Mouse (Mus musculus) brown adipose tissue, adult 24 weeks (tissue): ENCODE results near the gene Gpsm1. TPM values are rescaled to one million over a fixed set of nuclear protein-coding genes. Genes with fewer than 3 reads are reported as not detected.
A peak's percentile ranks its signal among the peaks of the same experiment; 100 is the strongest.
"Not testable (repeated sequence)": the region's sequence is repeated elsewhere in the genome, so short reads cannot be mapped to it uniquely, and the experiment has no call there.

ENCODE experiments used
- H3K27ac ChIP-seq: fragments of 200-500 bp; replicated peaks from 2 replicates; pipeline ENCODE4 v1.5.1; 2012; ENCODE audit warnings: low read depth, mild to moderate bottlenecking, low read length
- H3K4me1 ChIP-seq: fragments of 200-500 bp; 2 replicates; pipeline ENCODE4 v1.6.1; 2012; ENCODE audit warnings: low read length, mixed read lengths; ENCODE audit not compliant: control insufficient read depth, insufficient read depth, insufficient read length
- H3K4me3 ChIP-seq: fragments of 200-500 bp; 2 replicates; pipeline ENCODE4 v1.5.1; 2012; ENCODE audit warnings: low read depth, mild to moderate bottlenecking, low read length, moderate library complexity; ENCODE audit not compliant: insufficient read depth
- polyA plus RNA-seq: library from polyadenylated mRNA; stranded (reverse); fragments of >200 nt; gene quantifications from 2 replicates; pipeline ENCODE4 v1.2.4, GENCODE M21; 2012; ENCODE audit not compliant: missing spikeins, insufficient read depth, insufficient read length

Gene Gpsm1
- polyA plus RNA-seq, 1 experiment, result 0.91 TPM

GRCm38 (mm10) chr2:26360772-26361171, 45.5 kb downstream of the Gpsm1 start, which contains the start of gene Card9:
Gene Card9, minus strand, starts transcription at chr2:26360918.
- Histone ChIP-seq H3K4me1 (peaks cover 8% of the 10 kb centered on the region; the same call in 1 of the 2 replicates), H3K4me3 (peak within 1 kb of the TSS; percentile 13; the same call in 1 of the 2 replicates), H3K27ac (peak within 1 kb of the TSS; percentile 73)

DNA sequence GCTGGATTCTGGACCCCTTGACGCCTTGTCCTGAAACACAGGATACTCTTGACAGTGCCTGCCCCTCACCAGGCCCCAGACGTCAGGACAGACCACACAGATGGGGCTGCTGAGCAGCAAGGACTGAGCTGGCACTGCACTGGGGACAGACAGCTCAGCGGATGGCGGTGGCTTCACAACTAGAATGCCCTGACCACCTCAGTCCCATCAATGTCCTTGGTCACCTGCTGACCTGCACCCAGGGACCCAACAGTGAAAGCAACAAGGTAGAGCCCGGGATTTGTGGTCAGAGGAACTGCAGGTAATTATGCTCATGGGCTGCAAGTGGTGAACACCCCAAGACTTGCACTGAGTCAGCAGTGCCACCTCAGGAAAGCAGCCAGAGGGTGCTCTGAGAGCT, 47.7 kb downstream of the Gpsm1 start:
- no peak overlapping the region for H3K27ac ChIP-seq
- peaks cover 8% of the 10 kb centered on the region; the same call in 1 of the 2 replicates for H3K4me1 ChIP-seq
- no peak overlapping the region for H3K4me3 ChIP-seq

DNA sequence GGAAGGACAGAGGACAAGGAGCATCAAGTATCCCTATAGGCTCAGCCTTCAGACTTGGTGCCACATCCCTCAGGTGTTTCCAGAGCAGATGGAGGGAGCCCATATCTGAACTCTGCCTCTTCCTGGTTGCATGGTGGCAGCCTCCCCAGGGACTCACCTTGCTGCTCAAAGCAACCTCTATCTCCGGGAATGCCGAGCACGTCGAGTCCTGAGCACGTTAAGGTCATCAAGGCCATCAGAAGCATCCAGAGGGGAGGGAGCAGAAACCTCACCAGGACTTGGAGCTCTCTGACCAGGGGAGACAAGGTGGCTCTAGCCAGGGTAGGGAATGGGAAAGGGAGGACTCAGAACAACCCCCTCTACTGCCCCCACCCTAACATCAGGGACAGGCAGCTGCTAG, 48.2 kb downstream of the Gpsm1 start:
- Histone ChIP-seq H3K27ac (no peak overlapping the region), H3K4me3 (no peak overlapping the region), H3K4me1 (peaks cover 8% of the 10 kb centered on the region; the same call in 1 of the 2 replicates)

DNA sequence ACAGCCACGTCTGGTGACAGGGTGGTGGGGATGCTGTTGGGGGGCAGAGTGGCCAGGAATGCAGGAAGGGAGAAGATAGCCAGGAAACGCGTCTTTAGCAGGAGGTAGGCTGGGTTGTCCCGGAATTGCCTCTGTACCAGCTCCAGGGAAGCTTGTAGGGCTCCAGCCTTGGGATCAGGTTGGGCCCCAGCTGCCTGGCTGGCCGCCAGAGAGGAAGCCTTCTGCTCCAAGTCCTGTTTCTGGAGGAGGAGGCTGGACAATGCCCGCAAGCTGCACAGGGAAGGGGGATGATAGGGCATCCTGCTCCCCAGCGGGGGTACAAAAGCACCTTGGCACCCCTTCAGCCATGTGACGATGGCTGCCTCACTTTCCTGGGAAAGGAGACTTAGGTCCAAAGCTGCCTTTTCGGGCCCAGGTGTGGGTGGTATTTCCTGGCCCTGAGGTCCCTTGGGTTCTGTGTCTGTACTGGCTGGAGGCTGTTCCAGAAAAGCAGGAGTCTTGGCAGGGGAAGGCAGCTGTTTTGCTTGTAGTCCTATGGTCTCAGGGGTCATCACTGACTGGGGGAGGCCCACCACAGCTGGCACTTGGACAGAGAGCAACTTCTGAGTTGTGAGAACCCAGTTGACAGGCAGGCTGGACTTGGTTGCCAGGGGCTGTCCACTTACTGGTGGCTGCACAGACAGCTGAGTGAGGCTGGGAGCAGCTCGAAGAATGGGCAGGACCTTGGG, 49.6 kb downstream of the Gpsm1 start:
- Histone ChIP-seq H3K27ac (no peak overlapping the region), H3K4me1 (peaks cover 3% of the 10 kb centered on the region; the same call in 1 of the 2 replicates), H3K4me3 (no peak overlapping the region)

DNA sequence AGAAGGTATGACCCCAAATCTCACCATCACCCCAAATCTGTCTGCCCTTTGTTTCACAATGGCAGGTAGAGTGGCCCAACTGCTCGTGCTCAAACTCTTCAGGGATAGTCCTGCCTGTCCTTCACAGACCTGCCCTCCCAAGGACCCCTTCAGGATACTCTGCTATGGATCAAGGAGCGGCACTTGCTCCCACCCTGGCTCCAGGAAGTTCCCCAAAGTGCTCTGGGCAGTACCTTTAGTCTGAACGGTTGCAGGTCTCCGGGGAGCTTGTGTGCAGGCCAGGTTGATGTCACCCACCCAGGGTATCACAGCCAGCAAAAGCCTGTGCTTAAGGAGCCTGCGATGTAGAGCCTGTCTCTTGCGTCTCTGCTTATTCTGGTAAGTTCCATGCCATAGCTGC, 52.6 kb downstream of the Gpsm1 start:
- Histone ChIP-seq H3K4me3 (no peak overlapping the region), H3K27ac (no peak overlapping the region), H3K4me1 (no peaks in the 10 kb centered on the region)

GRCm38 (mm10) chr2:26368572-26368971, 53.3 kb downstream of the Gpsm1 start:
- H3K27ac ChIP-seq, result no peak overlapping the region
- no peaks in the 10 kb centered on the region for H3K4me1 ChIP-seq
- H3K4me3 ChIP-seq, result no peak overlapping the region

GRCm38 (mm10) chr2:26372396-26372795, 57.1 kb downstream of the Gpsm1 start:
- Histone ChIP-seq H3K4me3 (no peak overlapping the region), H3K27ac (no peak overlapping the region)

DNA sequence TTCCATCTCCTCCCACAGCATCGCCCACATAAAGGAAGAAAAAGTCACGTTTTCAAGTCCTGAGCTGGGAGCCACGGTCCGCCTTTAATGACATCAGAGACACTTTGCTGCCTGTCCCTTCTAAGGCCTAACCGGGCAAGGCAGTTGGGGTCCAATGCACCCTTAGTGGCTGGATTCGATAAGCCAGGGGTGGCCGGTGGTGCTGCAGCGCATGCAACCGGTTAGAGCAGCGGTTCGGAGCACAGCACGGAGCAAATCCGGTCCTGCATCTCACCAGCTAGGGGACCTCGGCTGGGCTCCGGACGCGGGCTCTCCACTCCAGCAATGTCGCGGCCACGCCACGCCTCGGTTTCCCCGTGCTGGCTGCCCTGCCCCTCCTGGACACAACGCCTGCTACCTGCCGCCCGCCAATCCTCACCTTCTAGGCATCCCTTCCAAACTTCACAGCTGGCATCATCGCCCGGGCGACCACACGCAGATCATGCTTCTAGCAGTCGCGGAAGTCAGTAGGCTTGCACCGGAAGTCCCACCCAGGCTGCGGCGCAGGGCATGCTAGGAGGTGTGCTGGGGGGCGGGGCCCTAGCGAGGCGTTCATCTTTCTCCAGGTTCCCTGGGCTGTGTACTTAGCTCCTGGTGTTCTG, 64.9 kb downstream of the Gpsm1 start, which contains the start of gene Snapc4:
Gene Snapc4 (minus strand): TSS at position 523 of the 641 bp plus-strand sequence.
- no peaks in the 10 kb centered on the region for H3K4me1 ChIP-seq
- peak within 1 kb of the TSS; percentile 66 for H3K4me3 ChIP-seq
- H3K27ac ChIP-seq, result no peak within 1 kb of the TSS

More at GRCm38 (mm10) chr2:26372396-26372795, 57.1 kb downstream of the Gpsm1 start:
- H3K4me1 ChIP-seq, result no peaks in the 10 kb centered on the region

DNA sequence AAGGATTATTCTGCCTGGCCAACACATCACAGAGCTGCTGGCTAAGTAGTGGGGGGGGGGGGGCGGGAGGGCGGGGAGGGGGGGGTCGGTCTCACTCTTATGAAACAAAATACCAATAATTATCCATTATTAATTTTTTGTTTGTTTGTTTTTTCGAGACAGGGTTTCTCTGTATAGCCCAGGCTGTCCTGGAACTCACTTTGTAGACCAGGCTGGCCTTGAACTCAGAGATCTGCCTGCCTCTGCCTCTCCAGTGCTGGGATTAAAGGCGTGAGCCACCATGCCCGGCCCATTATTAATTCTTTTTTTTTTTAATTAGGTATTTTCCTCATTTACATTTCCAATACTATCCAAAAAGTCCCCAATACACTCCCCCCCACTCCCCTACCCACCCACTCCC, 65.6 kb downstream of the Gpsm1 start:
- H3K4me3 ChIP-seq, result peak overlapping the region; percentile 66
- not testable (repeated sequence) for H3K27ac ChIP-seq, H3K4me1 ChIP-seq

GRCm38 (mm10) chr2:26387713-26388112, 72.4 kb downstream of the Gpsm1 start:
- no peak overlapping the region for H3K4me3 ChIP-seq

GRCm38 (mm10) chr2:26388682-26389153, 73.4 kb downstream of the Gpsm1 start:
- H3K4me3 ChIP-seq, result peak overlapping the region; percentile 99
- H3K27ac ChIP-seq, result peak overlapping the region; percentile 32; the same call in 1 of the 2 replicates
- H3K4me1 ChIP-seq, result peaks cover 7% of the 10 kb centered on the region; the same call in 1 of the 2 replicates

More at GRCm38 (mm10) chr2:26387713-26388112, 72.4 kb downstream of the Gpsm1 start:
- peaks cover 7% of the 10 kb centered on the region; the same call in 1 of the 2 replicates for H3K4me1 ChIP-seq
- H3K27ac ChIP-seq, result no peak overlapping the region

DNA sequence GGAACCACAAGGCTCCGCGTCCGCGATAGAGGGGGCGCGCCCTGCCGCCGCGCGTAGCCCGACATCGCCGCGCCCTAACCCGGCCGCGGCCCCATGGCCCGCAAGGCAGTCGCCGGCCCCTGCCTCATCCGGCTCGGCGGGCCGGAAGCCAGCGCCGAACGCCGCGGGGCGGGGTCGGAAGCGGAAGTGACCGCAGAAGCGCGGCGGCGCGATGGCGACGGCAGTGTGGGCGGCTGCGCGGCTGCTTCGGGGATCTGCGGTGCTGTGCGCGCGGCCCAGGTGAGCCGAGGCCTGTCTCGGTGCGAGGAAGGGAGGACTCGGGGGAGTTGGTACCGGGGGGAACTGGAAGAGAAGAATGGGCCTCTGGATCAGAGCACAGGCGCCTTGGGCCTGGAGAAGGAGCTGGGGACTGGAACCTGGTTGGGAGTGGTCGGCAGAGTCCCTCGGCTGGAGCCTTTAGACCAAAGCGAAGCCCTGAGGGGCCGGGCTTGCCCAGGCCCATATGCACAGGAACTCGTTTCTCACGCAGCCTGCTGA, 73.9 kb downstream of the Gpsm1 start, which contains the start of the genes Entr1 and Pmpca:
Gene Entr1 (minus strand): TSS at position 163 of the 537 bp plus-strand sequence.
Gene Pmpca (plus strand): TSS at position 186 of the 537 bp plus-strand sequence.
- Histone ChIP-seq H3K4me3 (peak within 1 kb of the TSS; percentile 99), H3K4me1 (peaks cover 7% of the 10 kb centered on the region; the same call in 1 of the 2 replicates), H3K27ac (peak within 1 kb of the TSS; percentile 66)

DNA sequence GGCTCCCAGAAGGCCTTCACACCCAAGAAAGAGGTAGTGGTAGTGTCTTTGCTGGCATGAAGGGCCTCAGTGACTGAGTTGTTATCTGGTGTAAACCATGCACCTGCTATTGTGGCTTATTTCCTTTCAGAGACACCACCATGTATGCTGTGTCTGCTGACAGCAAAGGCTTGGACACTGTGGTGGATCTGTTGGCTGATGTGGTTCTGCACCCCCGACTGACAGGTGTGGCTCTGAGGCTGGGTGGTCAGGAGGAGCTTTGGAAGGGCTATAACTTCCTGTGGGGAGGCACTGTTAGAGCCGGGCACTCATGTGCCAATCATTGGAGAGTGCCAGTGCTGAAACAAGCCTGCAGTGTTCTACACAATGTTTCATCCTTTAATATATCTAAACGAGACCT, 75.6 kb downstream of the Gpsm1 start:
- H3K4me3 ChIP-seq, result no peak overlapping the region
- no peak overlapping the region for H3K27ac ChIP-seq
- peaks cover 7% of the 10 kb centered on the region; the same call in 1 of the 2 replicates for H3K4me1 ChIP-seq

GRCm38 (mm10) chr2:26391617-26392016, 76.3 kb downstream of the Gpsm1 start:
- Histone ChIP-seq H3K4me1 (peaks cover 7% of the 10 kb centered on the region; the same call in 1 of the 2 replicates), H3K27ac (no peak overlapping the region), H3K4me3 (no peak overlapping the region)
